Mouse (Mus musculus) forebrain, embryonic 10.5 days (tissue): ENCODE data around the gene Myo15b. TPM values are rescaled to one million over a fixed set of nuclear protein-coding genes. Genes with fewer than 3 reads are reported as not detected.

ENCODE experiments used
- DNase-seq: peaks from one replicate; pipeline ENCODE4 v3.0.0-alpha.2; 2017; ENCODE audit warnings: low spot score; ENCODE audit errors: extremely low spot score
- H3K27ac ChIP-seq: fragments of 300-500 bp; sonication (generic); 2 replicates; pipeline ENCODE4 v1.5.1; 2016; ENCODE audit warnings: mild to moderate bottlenecking
- H3K27me3 ChIP-seq: fragments of 300-500 bp; sonication (generic); 2 replicates; pipeline ENCODE4 v1.6.1; 2016; ENCODE audit warnings: mild to moderate bottlenecking; ENCODE audit not compliant: poor library complexity, severe bottlenecking
- H3K36me3 ChIP-seq: fragments of 300-500 bp; sonication (generic); replicated peaks from 2 replicates; pipeline ENCODE4 v1.6.1; 2016; ENCODE audit warnings: mild to moderate bottlenecking, moderate library complexity
- H3K4me1 ChIP-seq: fragments of 300-500 bp; sonication (generic); 2 replicates; pipeline ENCODE4 v1.6.1; 2016
- H3K4me3 ChIP-seq: fragments of 300-500 bp; sonication (generic); 2 replicates; pipeline ENCODE4 v1.5.1; 2016; ENCODE audit warnings: mild to moderate bottlenecking, moderate library complexity
- H3K9me3 ChIP-seq: fragments of 300-500 bp; sonication (generic); 2 replicates; pipeline ENCODE4 v1.6.1; 2016; ENCODE audit warnings: mild to moderate bottlenecking, moderate library complexity
- WGBS: fragments of 180-500 bp; shearing (Covaris S2); methylation state at CpG from one replicate; pipeline ENCODE4 v1.1.7; 2016; 5-methylcytosine and 5-hydroxymethylcytosine counted together
- polyA plus RNA-seq: library from polyadenylated mRNA; unstranded; fragments of >200 nt; fragmentation: Nextera tagmentation; extraction: Ambion mirVana; gene quantifications from 2 replicates; pipeline ENCODE4 v1.2.1, GENCODE M21; 2016

Myo15b gene
- polyA plus RNA-seq, 1 experiment from 2014 or later, result 0.11 TPM

- Histone ChIP-seq H3K9me3 (no peaks in the 10 kb centered on the region), H3K36me3 (no peaks in the 10 kb centered on the region), H3K27me3 (peaks cover 30% of the 10 kb centered on the region), H3K4me3 (no peak overlapping the region), H3K27ac (no peak overlapping the region), H3K4me1 (no peaks in the 10 kb centered on the region)
- DNase-seq, result no peak
- 80% methylated on average over 11 of the region's 11 CpGs for whole genome bisulfite sequencing
These were observed 27.1 kb downstream of the Myo15b start for GRCm38 (mm10) chr11:115885281-115885680.

- Histone ChIP-seq H3K4me3 (no peak overlapping the region), H3K27me3 (peaks cover 30% of the 10 kb centered on the region), H3K27ac (no peak overlapping the region), H3K9me3 (no peaks in the 10 kb centered on the region), H3K4me1 (no peaks in the 10 kb centered on the region), H3K36me3 (no peaks in the 10 kb centered on the region)
- 90% methylated on average over 11 of the region's 11 CpGs for WGBS
- DNase-seq, result no peak
These were observed 28.2 kb downstream of the Myo15b start for GRCm38 (mm10) chr11:115886446-115886845.

- Histone ChIP-seq H3K4me1 (no peaks in the 10 kb centered on the region), H3K9me3 (no peaks in the 10 kb centered on the region), H3K4me3 (no peak overlapping the region), H3K36me3 (peaks cover 3% of the 10 kb centered on the region), H3K27ac (no peak overlapping the region), H3K27me3 (peaks cover 15% of the 10 kb centered on the region)
- DNase-seq, result no peak
- WGBS, result 91% methylated on average over 5 of the region's 5 CpGs
These were observed 29.8 kb downstream of the Myo15b start for GRCm38 (mm10) chr11:115888020-115888419.

- no peak overlapping the region for H3K27ac ChIP-seq
- no peak overlapping the region for H3K4me3 ChIP-seq
- H3K4me1 ChIP-seq, result no peaks in the 10 kb centered on the region
- DNase-seq, result no peak
- H3K27me3 ChIP-seq, result peaks cover 4% of the 10 kb centered on the region
- H3K36me3 ChIP-seq, result peaks cover 15% of the 10 kb centered on the region
- 83% methylated on average over 6 of the region's 6 CpGs for WGBS
- H3K9me3 ChIP-seq, result no peaks in the 10 kb centered on the region
These were observed 31.0 kb downstream of the Myo15b start for GRCm38 (mm10) chr11:115889159-115889558.

- no peaks in the 10 kb centered on the region for H3K9me3 ChIP-seq
- WGBS, result 57% methylated on average over 6 of the region's 6 CpGs
- H3K27ac ChIP-seq, result no peak overlapping the region
- DNase-seq, result no peak
- no peak overlapping the region for H3K4me3 ChIP-seq
- H3K4me1 ChIP-seq, result no peaks in the 10 kb centered on the region
- H3K36me3 ChIP-seq, result peaks cover 45% of the 10 kb centered on the region
- no peaks in the 10 kb centered on the region for H3K27me3 ChIP-seq
These were observed 34.0 kb downstream of the Myo15b start for GRCm38 (mm10) chr11:115892213-115892612.

GRCm38 (mm10) chr11:115893071-115893470, 34.9 kb downstream of the Myo15b start:
- no peak for DNase-seq
- H3K27ac ChIP-seq, result no peak overlapping the region
- 90% methylated on average over 9 of the region's 9 CpGs for WGBS
- H3K9me3 ChIP-seq, result no peaks in the 10 kb centered on the region
- H3K36me3 ChIP-seq, result peaks cover 50% of the 10 kb centered on the region
- H3K4me3 ChIP-seq, result no peak overlapping the region
- no peaks in the 10 kb centered on the region for H3K27me3 ChIP-seq
- no peaks in the 10 kb centered on the region for H3K4me1 ChIP-seq

GRCm38 (mm10) chr11:115894755-115895520, 36.7 kb downstream of the Myo15b start:
- no peaks in the 10 kb centered on the region for H3K9me3 ChIP-seq
- no peaks in the 10 kb centered on the region for H3K27me3 ChIP-seq
- 76% methylated on average over 14 of the region's 14 CpGs for WGBS
- H3K4me1 ChIP-seq, result peaks cover 15% of the 10 kb centered on the region
- H3K4me3 ChIP-seq, result no peak overlapping the region
- H3K36me3 ChIP-seq, result peaks cover 50% of the 10 kb centered on the region
- H3K27ac ChIP-seq, result no peak overlapping the region
- DNase-seq, result no peak

- DNase-seq, result no peak
- Histone ChIP-seq H3K36me3 (peaks cover 51% of the 10 kb centered on the region), H3K4me1 (peaks cover 47% of the 10 kb centered on the region), H3K27me3 (no peaks in the 10 kb centered on the region), H3K27ac (no peak overlapping the region), H3K9me3 (no peaks in the 10 kb centered on the region), H3K4me3 (no peak overlapping the region)
- WGBS, result 89% methylated on average over 7 of the region's 7 CpGs
These were observed 40.2 kb downstream of the Myo15b start for GRCm38 (mm10) chr11:115898446-115898845.

GRCm38 (mm10) chr11:115898886-115899285, 40.7 kb downstream of the Myo15b start:
- Histone ChIP-seq H3K27ac (no peak overlapping the region; the same call in 1 of the 2 replicates), H3K36me3 (peaks cover 50% of the 10 kb centered on the region), H3K9me3 (no peaks in the 10 kb centered on the region), H3K4me1 (peaks cover 47% of the 10 kb centered on the region), H3K27me3 (no peaks in the 10 kb centered on the region), H3K4me3 (no peak overlapping the region)
- no peak for DNase-seq
- WGBS, result 36% methylated on average over 4 of the region's 4 CpGs

- Histone ChIP-seq H3K27me3 (no peaks in the 10 kb centered on the region), H3K27ac (peak within 1 kb of the TSS; percentile 68), H3K36me3 (peaks cover 43% of the 10 kb centered on the region), H3K4me3 (peak within 1 kb of the TSS; percentile 13; the same call in 1 of the 2 replicates), H3K4me1 (peaks cover 48% of the 10 kb centered on the region), H3K9me3 (no peaks in the 10 kb centered on the region)
- peak; percentile 54 for DNase-seq
- 36% methylated on average over 16 of the region's 16 CpGs for WGBS
These were observed 41.5 kb downstream of the Myo15b start, which contains the start of gene Smim5 for GRCm38 (mm10) chr11:115899486-115900266. Gene Smim5 (plus strand): TSS chr11:115899966.

GRCm38 (mm10) chr11:115900561-115901337, 42.5 kb downstream of the Myo15b start:
- H3K27ac ChIP-seq, result peak overlapping the region; percentile 68
- no peaks in the 10 kb centered on the region for H3K27me3 ChIP-seq
- H3K9me3 ChIP-seq, result no peaks in the 10 kb centered on the region
- peak overlapping the region; percentile 13; the same call in 1 of the 2 replicates for H3K4me3 ChIP-seq
- peaks cover 37% of the 10 kb centered on the region for H3K36me3 ChIP-seq
- H3K4me1 ChIP-seq, result peaks cover 59% of the 10 kb centered on the region
- 80% methylated on average over 8 of the region's 8 CpGs for WGBS
- no peak for DNase-seq

- no peak for DNase-seq
- 84% methylated on average over 9 of the region's 9 CpGs for WGBS
- Histone ChIP-seq H3K36me3 (peaks cover 30% of the 10 kb centered on the region), H3K27ac (peak overlapping the region; percentile 68), H3K4me3 (no peak overlapping the region), H3K9me3 (no peaks in the 10 kb centered on the region), H3K4me1 (peaks cover 65% of the 10 kb centered on the region), H3K27me3 (no peaks in the 10 kb centered on the region)
These were observed 43.3 kb downstream of the Myo15b start for GRCm38 (mm10) chr11:115901338-115902161.
